Mouse (Mus musculus) gastrocnemius, postnatal 14 days (tissue): ENCODE data around the gene Prm3. TPM values are rescaled to one million over a fixed set of nuclear protein-coding genes. Genes with fewer than 3 reads are reported as not detected.
A peak's percentile ranks its signal among the peaks of the same experiment; 100 is the strongest.

Source experiments
- DNase-seq: peaks from one replicate; pipeline ENCODE4 v3.0.0; 2021; ENCODE audit warnings: mixed read lengths
- intact Hi-C: fragments of 180-260 bp; cut with DNase I; formaldehyde crosslinking; loops from one replicate; pipeline ENCODE4 v1.15.1; 2025; ENCODE audit warnings: low total_unique reads
- total RNA-seq, 2 experiments: library from RNA; stranded (reverse); gene quantifications; 2 replicates each; pipeline ENCODE4 v1.2.3; 2021

Prm3 gene
- total RNA-seq, 2 experiments from 2014 or later: not detected

DNA sequence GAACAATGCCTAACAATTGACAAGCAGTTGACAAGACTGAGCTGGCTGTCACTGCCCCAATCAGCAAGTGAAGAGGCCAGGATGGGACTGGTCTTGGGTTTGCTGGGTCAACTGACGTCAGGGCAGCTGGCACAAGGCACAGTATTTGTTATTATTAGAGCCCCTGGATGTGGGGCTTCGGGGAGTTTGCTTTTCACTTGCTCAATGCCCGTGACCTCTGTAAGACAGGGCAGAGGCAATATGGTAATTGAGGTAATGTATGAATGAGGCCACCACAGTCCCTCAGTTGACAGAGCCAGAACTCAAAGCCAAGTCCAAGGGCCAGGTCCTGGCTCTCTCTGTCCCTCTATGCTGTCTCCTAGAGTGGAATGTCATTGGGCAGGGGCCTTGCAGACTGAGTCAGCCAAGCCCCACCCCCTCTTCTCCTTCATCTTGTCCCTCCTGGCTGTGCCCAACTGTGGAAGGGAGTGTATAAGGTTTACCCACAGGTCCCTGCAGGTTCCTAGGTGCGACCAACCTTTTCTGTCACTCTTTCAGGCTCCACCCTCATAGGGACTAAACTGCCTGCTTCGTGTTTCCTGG lies 13.0 kb downstream of the Prm3 start:
- DNase-seq: no peak
- intact Hi-C loops: no loop called here

DNA sequence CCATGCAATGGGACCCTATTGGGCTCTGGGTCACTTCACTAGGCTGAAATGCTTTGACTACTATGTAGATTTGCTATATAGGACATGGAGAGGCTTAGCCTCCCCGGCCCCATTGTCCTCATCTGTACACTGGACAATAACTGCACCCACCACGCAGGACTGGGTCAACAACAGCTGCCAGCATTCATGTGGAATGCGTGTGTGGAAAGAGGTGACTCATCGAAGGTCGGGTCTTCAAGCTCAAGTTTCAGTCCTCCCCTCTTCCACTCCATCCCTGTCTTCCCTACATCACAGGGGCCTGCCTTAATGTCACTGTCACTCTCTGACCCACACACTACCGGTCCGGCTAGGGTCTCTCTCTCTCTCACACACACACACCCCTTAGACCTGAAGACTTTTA lies 14.4 kb downstream of the Prm3 start:
- intact Hi-C loops: no loop called here
- DNase-seq: no peak

DNA sequence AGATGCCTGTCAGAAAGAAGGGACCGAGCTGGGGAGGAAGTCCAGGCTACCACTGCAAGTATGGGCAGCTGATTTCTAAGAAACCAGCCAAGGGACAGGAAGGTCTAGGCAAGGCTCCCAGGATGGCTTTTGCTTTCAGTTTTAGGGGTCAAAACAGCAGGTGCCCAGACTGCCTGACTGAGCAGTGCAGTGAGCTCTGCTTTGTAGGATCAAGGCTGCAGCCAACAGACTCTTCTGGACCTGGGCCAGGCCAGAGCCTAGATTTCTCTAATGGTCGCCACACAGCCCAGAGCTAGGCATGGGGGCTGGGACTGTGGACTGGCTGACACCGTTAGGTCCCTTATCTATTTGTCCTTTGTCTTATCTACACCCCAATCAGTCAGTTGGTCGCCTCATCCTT lies 16.0 kb downstream of the Prm3 start:
- intact Hi-C loops: no loop called here
- no peak for DNase-seq

DNA sequence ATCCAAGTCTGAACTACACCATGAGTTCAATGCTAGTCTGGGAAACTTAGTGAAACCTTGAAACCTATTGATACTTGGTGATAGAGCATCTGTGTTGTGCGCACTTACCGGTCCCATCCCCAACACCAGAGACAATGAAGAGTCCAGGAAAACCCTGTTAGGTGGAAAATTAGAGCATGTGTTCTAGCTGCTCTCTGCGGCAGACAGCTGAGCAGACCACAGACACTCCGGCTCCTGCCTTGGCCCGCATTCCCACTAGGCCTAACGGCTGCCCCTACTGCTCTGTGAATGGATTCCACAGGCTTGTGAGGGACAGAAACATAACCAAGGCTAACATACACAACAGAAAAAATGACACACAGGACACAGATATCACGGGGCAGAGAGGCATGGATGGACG lies 17.2 kb downstream of the Prm3 start:
- intact Hi-C loops: no loop called here
- DNase-seq: no peak

DNA sequence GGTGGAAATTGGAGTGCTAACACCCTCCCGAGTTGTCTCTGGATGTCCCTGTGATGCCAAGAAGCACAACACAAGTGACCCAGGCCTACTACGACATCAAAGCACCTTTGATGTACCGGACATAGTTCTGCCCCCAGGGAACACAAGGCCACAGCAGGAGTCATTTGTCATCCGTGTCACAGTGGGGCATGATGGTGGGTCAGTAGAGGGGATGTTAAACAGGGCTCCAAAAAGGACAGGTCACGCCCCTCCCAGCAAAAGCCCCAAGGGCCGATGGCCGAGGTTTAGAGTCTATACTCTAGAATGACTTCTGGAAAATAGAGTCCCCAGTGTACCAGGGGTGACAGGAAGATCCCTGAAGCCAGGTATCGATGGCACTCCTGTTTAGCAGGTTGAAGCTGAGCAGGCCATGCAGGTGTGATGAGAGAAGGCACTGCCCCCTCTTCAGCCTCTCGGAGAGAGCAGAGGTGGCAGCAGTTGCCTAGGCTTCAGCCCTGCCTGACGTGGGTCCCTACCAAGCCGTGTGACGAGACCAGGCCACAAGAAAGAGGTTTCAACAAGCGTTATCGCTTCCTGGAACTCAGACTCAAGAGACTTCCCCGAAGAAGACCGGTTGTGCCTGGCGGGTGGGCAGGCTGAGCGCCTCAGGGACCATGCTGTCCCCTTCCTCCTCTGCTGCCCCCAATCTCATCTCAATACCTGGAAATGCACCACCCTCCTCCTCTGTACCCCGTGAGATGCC lies 18.8 kb downstream of the Prm3 start:
- DNase-seq: no peak
- intact Hi-C loops: no loop called here

DNA sequence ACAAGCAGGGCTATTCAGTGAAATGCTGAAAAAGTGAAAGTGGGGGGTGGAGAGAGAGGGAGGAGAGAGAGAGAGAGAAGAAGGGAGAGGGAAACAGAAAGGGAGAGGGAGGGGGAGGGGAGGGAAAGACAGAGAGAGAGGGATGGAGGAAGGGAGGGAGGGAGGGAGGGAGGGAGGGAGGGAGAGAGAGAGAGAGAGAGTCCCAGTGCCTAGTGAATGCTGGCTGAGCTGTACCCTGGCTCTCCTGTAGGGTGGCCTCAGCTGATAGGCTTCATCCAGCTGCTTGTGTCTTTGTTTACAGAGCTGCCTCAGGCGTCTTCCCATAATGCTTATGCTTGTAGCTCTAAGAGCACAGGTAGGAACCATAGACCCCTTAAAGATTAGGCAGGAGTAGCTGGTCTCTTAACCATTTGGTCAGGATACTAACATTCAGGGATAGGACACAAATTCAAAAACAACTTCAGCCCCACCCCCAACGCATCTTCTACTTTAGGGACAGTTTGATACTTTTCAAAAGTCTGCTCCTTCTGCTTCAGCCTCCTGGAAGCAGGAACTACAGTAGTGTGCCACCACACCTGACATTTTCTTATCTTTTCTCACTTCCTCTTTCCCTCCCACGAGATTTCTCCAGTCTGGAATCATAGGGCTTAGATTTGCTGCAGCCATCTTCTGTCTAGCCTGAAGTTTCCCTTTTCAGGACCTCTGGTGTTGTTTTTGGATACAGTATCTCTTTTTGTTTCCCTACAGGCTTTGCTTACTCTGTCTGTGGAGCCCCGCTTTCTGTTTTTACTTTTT lies 20.0 kb downstream of the Prm3 start:
- no peak for DNase-seq
- intact Hi-C loops: no loop called here

DNA sequence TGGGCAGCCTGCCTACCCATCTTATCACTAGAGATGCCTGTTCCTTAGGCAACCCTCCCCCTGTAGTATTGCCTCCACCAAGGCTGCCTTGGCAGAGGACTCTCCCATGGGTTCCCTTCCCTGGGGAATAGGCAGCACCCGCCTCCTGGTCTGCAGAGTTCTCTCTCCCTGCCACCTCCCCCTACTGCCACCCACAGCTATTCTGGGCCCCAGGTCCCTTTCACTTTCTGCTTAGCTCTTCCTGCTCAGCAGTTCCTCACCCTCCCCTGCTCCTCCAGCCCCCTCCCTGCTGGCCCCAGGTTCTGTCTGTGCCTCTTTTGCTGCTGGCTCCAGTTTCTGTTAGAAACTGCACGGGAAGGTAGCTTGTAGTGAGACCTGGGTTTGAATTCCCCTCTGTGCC lies 21.1 kb downstream of the Prm3 start:
- no peak for DNase-seq
- intact Hi-C loops: loop anchor here (5.0 kb wide), 1 partner anchor 107 kb away; no protein-coding TSS in a partner anchor

DNA sequence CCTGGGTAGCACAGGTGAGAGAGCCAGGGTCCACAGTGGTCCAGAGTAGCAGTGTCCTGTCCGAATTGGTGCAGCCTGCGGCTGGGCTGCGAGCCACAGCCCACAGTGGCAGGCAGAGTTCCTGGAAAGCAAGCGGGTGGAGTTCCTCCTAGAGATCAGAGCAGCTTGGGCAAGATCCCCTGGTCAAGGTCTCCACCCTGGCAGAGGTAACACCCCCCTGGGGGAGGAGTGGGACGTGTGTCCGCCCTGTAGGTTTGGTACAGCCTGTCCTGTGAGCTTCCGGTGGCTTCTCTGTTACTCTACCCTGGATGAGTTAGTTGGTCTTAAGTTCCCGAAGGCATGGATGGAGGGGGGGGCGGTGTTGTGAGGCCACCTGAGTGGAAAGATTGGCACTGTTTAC lies 21.9 kb downstream of the Prm3 start:
- intact Hi-C loops: loop anchor here (5.0 kb wide), 1 partner anchor 107 kb away; no protein-coding TSS in a partner anchor
- no peak for DNase-seq

DNA sequence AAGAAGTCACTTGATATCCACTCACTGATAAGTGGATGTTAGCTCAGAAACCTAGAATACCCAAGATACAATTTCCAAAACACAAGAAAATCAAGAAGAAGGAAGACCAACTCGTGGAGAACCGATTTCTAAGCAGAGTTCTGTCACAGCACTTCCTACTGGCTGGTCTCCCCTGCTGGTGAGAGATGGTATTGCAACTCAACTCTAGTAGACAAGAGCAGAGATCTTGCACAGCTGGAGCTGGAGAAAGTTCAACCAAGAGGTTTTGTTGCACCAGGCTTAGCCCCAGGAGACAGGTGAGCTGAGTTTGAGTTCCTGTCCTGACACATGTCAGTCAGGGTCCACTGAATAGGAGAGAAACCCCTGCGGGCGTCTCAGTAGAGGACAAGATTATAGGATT lies 23.6 kb downstream of the Prm3 start:
- peak; percentile 66 for DNase-seq
- intact Hi-C loops: loop anchor here (5.0 kb wide), 1 partner anchor 105 kb away; no protein-coding TSS in a partner anchor

DNA sequence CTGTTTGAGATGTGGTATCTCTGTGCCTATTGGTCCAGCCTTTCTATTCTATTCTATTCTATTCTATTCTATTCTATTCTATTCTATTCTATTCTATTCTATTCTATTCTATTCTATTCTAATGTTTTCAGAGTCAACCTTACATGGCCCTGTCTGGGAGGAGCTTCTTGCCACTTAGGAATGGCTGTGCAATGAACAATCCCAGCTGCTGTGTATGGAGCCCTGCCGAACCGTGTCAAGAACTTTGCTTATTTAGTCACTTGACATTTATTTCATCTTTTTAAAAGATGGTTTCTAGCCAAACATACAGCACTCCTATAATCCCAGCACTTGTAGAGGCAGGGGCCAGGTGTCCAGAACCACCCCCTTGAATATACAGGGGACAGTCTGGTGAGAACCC lies 26.4 kb downstream of the Prm3 start:
- no peak for DNase-seq
- intact Hi-C loops: no loop called here

DNA sequence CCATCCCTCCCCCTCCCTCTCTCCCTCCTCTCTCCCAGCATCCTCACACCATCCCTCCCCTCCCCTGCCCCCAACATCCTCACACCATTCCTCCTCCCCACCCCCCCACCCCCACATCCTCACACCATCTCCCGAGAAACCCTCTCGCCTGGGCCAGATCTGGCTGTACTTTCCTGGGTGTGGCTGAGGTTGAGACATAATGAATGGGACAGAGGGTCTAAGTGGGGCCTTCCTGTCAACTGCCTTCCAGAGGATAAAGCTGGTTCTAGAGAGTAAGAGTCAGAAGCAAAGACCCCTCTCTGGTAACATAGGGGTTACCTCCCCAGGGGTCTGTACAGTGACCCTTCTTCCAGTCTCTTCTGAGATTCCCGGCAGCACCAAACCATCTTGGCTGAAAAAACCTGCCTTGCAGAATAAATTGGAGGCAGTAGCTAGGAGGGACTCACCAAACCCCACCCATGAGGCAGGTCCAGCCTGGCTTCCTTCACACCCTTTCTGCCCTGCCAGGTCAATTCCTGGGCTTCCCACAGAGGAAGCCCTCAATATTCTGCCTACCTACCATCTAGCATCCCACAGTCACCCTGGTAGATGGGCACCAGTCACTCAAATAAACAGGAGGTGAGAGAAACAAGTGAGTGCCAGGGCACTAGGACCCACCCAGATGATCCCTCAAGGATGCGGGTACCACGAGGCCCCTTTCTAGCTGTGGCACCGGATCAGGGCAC lies 27.0 kb downstream of the Prm3 start:
- no peak for DNase-seq
- intact Hi-C loops: no loop called here

DNA sequence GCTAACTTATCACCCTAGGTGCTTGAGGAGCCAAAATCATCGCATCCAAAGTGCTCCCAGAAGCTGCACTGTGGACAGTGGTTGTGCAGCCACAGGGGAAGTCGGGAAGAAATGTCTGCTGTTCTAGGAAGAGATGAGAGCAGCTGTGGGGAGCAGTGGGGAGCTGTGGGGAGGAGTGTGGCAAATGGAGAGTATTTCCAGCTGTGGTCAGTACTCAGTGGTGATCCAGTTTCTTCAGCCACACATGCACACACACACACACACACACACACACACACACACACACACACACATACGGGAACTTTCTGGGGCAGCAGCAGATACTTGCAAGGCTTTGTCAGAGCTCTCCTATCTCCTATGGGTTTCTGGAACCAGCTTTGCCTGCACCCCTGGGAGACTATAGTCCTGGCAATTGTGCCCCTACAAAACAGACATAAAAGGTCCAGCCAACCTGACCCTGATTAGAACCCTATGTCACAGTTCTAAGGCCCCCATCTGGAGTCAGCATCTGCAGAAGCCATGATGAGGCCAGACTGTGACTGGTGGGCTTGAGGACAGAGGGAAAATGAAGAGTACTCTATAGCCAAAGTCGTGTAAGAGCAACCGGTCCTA lies 28.0 kb downstream of the Prm3 start:
- intact Hi-C loops: no loop called here
- no peak for DNase-seq

DNA sequence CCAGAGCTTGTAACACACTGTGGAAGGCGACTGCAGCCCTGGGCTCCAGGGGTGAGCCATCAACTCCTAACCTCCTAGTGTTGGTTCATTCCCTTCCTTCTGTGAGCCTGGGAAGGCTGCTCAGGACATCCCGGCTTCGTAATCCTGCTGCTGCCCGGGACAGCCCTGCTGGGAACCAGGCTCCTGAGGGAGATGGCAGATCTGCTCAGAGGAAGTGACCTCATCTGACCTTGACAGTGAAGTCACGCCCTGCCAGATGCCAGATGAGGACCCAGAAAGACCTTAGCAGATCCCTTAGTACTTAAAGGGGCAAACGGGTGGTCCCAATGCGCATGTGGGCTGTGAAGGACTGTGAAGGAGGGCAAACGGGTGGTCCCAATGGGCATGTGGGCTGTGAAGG lies 29.5 kb downstream of the Prm3 start:
- DNase-seq: peak; percentile 40
- intact Hi-C loops: no loop called here

DNA sequence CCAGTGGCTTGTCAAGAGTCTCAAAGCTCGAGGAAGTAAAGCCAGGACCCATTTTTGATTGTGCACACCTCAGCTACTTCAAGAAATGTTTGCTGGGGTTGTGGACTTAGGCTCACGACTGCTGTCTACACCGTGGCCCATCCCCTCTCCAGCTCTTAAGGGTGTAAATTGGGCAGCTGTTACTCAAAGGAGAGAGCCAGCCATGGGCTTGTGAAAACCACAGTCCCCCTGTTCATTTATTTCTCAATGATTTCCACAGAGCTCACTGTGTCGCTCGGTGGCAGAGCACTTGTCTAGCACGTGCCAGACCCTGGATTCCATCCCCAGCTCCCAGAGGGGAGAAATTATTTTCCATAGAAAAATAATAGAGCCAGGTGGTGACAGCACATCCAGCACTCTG lies 34.5 kb downstream of the Prm3 start:
- no peak for DNase-seq
- intact Hi-C loops: no loop called here

DNA sequence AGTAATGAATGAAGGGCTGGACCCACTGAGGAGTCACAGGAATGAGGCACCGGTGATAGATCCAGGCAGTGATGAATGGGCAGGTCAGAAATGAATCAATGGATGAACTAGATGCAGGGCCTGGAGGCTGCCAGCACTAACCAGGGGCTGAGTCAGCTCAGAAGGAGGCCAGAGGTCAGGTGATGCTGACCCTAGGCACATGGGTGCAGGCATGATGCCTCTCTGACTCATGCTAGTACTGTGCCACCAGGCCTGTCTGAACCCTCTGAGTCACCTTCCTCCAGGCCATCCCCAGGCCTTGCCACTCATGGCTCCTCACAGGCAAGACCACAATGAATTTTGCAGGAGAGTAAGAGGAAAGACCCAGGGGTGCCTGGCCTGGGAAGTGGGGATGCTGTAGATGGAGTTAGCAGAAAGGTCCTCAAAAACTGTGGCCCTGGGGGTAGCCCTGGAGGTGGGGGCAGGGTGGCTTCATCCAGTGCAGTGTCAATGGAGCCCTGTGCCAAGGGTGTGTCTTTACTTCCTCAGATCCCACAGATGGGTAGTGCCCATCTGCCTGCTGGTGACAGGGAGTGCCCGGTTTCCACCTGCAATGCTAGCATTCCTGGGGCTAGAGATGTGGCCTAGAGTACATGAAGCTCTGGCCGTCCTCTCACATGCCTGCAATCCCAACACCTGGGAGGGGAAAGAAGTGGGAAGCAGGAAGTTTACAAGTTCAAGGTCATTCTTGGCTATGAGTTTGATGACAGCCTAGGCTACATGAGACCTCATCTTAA lies 36.0 kb downstream of the Prm3 start:
- intact Hi-C loops: no loop called here
- DNase-seq: no peak

DNA sequence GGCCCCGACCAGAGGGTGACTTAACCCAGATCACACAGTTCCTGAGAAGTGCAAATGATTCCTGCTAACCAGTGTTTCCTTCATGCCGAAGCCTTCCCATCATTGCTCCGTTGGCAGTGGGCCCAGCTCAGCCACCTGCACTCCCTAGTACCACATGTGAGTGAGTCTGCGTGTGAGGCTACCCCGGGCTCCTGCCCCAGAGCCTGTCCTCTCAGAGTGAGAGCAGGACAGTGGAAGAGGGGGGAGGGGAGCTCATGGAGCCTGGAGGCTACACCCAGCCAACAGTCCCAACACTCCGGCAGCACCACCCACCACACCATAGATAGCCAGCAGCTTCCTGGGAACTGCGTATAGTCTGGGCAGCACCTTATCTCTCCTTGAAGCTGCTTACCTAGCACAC lies 40.9 kb downstream of the Prm3 start:
- no peak for DNase-seq
- intact Hi-C loops: no loop called here

DNA sequence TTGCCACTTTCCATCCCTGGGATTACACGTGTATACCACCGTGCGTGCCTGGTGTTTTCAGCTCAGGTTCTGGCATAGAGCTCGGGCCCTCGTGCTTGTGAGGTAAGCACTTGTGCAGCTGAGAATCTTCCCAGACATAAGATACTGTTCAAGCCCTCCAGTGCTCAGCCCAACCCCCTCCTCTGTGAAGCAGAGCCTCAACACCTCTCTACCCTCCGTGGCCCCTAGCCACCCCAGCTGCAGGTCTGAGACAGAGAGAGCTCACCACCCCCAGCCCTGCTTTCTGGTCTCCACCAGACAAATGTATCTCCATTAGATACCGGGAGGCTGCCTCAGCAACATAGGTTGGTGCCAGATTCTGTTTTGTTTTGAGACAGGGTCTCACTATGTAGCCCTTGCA lies 41.5 kb downstream of the Prm3 start:
- intact Hi-C loops: no loop called here
- DNase-seq: no peak

DNA sequence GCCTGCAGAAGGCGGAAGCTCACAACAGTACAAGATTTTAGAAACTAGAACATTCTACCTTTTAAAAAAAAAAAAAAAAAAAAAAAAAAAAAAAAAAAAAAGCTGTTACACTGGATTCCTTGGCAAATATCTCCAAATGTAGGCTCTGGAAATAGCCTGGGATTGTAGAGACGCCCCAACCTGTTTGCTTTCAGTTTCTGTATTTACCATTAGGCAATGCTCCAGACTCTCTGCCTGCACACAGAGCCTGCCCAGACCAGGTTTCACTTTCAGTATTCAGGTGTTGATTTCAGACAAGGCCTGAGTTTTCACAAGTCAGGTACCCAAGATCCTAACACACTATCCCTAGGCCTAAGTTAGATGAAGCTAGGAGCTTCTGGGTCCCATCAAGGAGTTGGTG lies 49.6 kb downstream of the Prm3 start:
- intact Hi-C loops: no loop called here

More for the DNA sequence above, 49.6 kb downstream of the Prm3 start:
- no peak for DNase-seq
